Mouse (Mus musculus) brain, embryonic 14.5 days (tissue): Measurements from ENCODE around the gene Ttll11. TPM values are rescaled to one million over a fixed set of nuclear protein-coding genes. Genes with fewer than 3 reads are reported as not detected.
A peak's percentile ranks its signal among the peaks of the same experiment; 100 is the strongest.

Experiments
- DNase-seq: peaks from one replicate; pipeline ENCODE4 v3.0.0-alpha.2; 2011; ENCODE audit warnings: low read depth
- CTCF ChIP-seq: fragments of 200-500 bp; IDR thresholded peaks from 2 replicates; pipeline ENCODE4 v1.5.1; 2012; ENCODE audit warnings: inconsistent platforms, mild to moderate bottlenecking, moderate library complexity, borderline replicate concordance; ENCODE audit not compliant: insufficient read depth, insufficient read length; ENCODE audit errors: extremely low read depth
- POLR2A ChIP-seq: fragments of 200-500 bp; IDR thresholded peaks from 2 replicates; pipeline ENCODE4 v1.6.1; 2012; ENCODE audit warnings: mild to moderate bottlenecking, inconsistent platforms, borderline replicate concordance; ENCODE audit not compliant: poor library complexity, insufficient read depth, insufficient read length, severe bottlenecking; ENCODE audit errors: extremely low read depth
- polyA plus RNA-seq: library from polyadenylated mRNA; depleted of rRNA; stranded (reverse); fragments of >200 nt; gene quantifications from 2 replicates; pipeline ENCODE4 v1.2.3, GENCODE M21; 2012

The Ttll11 gene
- polyA plus RNA-seq, 1 experiment = 9.3 TPM

- peak; percentile 68 for DNase-seq
- TF ChIP-seq POLR2A (no peak), CTCF (no peak)
These were observed 232.2 kb downstream of the Ttll11 start for GRCm38 (mm10) chr2:35747371-35748035.

GRCm38 (mm10) chr2:35746638-35747037, 233.1 kb downstream of the Ttll11 start:
- DNase-seq = peak; percentile 86
- TF ChIP-seq POLR2A = no peak
- TF ChIP-seq CTCF = no peak

- DNase-seq = no peak
- no peak for TF ChIP-seq CTCF
These were observed 233.8 kb downstream of the Ttll11 start for GRCm38 (mm10) chr2:35745876-35746275.

GRCm38 (mm10) chr2:35739669-35740254, 240.0 kb downstream of the Ttll11 start:
- DNase-seq = no peak
- TF ChIP-seq CTCF = no peak
- no peak for TF ChIP-seq POLR2A

GRCm38 (mm10) chr2:35737467-35738027, 242.2 kb downstream of the Ttll11 start:
- TF ChIP-seq CTCF = no peak
- no peak for TF ChIP-seq POLR2A
- DNase-seq = no peak

GRCm38 (mm10) chr2:35736061-35736460, 243.7 kb downstream of the Ttll11 start:
- TF ChIP-seq CTCF = no peak
- TF ChIP-seq POLR2A = no peak
- no peak for DNase-seq

GRCm38 (mm10) chr2:35735001-35735400, 244.7 kb downstream of the Ttll11 start:
- DNase-seq = no peak
- TF ChIP-seq POLR2A (no peak), CTCF (peak; percentile 52; the same call in 1 of the 2 replicates)

- peak; percentile 61 for DNase-seq
- TF ChIP-seq CTCF (no peak), POLR2A (no peak)
These were observed 247.9 kb downstream of the Ttll11 start for GRCm38 (mm10) chr2:35731671-35732449.

GRCm38 (mm10) chr2:35729077-35730065, 250.3 kb downstream of the Ttll11 start:
- TF ChIP-seq POLR2A (no peak), CTCF (peak; percentile 46; the same call in 1 of the 2 replicates)
- peak; percentile 56 for DNase-seq

- no peak for DNase-seq
- no peak for TF ChIP-seq POLR2A
- TF ChIP-seq CTCF = no peak
These were observed 251.1 kb downstream of the Ttll11 start for GRCm38 (mm10) chr2:35728633-35729032.

- no peak for DNase-seq
- TF ChIP-seq POLR2A (no peak), CTCF (no peak)
These were observed 256.0 kb downstream of the Ttll11 start for GRCm38 (mm10) chr2:35723691-35724090.

- no peak for DNase-seq
- TF ChIP-seq POLR2A (no peak), CTCF (no peak)
These were observed 256.4 kb downstream of the Ttll11 start for GRCm38 (mm10) chr2:35723267-35723666.
